Mouse (Mus musculus) small intestine, adult 2 months (tissue): ENCODE data around the gene Cdh12.
"Not testable (repeated sequence)": the region's sequence is repeated elsewhere in the genome, so short reads cannot be mapped to it uniquely, and the experiment has no call there.

Source experiments
- CTCF ChIP-seq: fragments of 200-500 bp; IDR thresholded peaks from 2 replicates; pipeline ENCODE4 v1.5.1; 2012; ENCODE audit warnings: low read depth, mild to moderate bottlenecking, control low read depth, inconsistent platforms, low read length, moderate library complexity, mixed read lengths; ENCODE audit not compliant: insufficient replicate concordance, insufficient read length; ENCODE audit errors: extremely low read depth
- POLR2A ChIP-seq: fragments of 200-500 bp; IDR thresholded peaks from 2 replicates; pipeline ENCODE4 v1.6.1; 2012; ENCODE audit warnings: low read depth, mild to moderate bottlenecking, control low read depth, inconsistent platforms, low read length, moderate library complexity

GRCm38 (mm10) chr15:21114775-21115174 lies 665.7 kb downstream of the Cdh12 start:
- not testable (repeated sequence) for TF ChIP-seq CTCF, POLR2A
